Mouse (Mus musculus) kidney, adult 2 months (tissue): ENCODE results near the gene Rab11b.

Experiments used
- CTCF ChIP-seq: fragments of 200-500 bp; conservative IDR thresholded peaks from 2 replicates; pipeline ENCODE4 v1.5.1; 2011; ENCODE audit warnings: low read depth, mild to moderate bottlenecking, control low read depth, low read length, moderate library complexity, mixed read lengths; ENCODE audit not compliant: insufficient read depth, insufficient read length
- POLR2A ChIP-seq: fragments of 200-500 bp; IDR thresholded peaks from one replicate; pipeline ENCODE4 v1.6.1; 2011; ENCODE audit warnings: low read depth, low read length, control low read depth

DNA sequence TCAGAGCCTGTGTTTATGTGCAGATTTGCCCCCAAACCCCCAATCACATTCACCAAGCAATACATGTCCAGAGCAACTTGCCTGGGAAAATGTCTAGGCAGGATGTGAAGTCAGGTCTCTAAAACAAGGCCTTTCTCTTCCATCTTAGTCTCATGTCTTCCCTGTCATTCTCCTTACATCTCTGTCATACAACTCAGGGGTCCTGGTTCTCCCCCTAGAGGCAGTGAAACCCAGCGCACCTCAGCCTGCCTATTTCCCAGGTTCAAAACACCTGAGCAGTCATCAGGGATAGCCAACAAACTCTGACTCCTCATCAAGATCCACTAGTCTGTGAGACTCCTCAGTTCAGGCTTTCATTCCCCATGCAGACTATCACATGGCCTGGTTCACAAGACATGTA lies 5.7 kb downstream of the Rab11b start:
- TF ChIP-seq CTCF = no peak
- TF ChIP-seq POLR2A = no peak
